Mouse (Mus musculus) limb, embryonic 10.5 days (tissue): ENCODE results near the gene Nos2. TPM values are rescaled to one million over a fixed set of nuclear protein-coding genes. Genes with fewer than 3 reads are reported as not detected.

ENCODE experiments used
- DNase-seq: peaks from one replicate; pipeline ENCODE4 v3.0.0-alpha.2; 2017; ENCODE audit warnings: low spot score
- H3K27ac ChIP-seq: fragments of 300-500 bp; sonication (generic); 2 replicates; pipeline ENCODE4 v1.5.1; 2016; ENCODE audit warnings: mild to moderate bottlenecking
- H3K27me3 ChIP-seq: fragments of 300-500 bp; sonication (generic); 2 replicates; pipeline ENCODE4 v1.6.1; 2016; ENCODE audit warnings: low read depth, mild to moderate bottlenecking; ENCODE audit not compliant: poor library complexity, severe bottlenecking
- H3K36me3 ChIP-seq: fragments of 300-500 bp; sonication (generic); 2 replicates; pipeline ENCODE4 v1.6.1; 2016; ENCODE audit warnings: mild to moderate bottlenecking, moderate library complexity
- H3K4me1 ChIP-seq: fragments of 300-500 bp; sonication (generic); 2 replicates; pipeline ENCODE4 v1.6.1; 2016
- H3K4me3 ChIP-seq: fragments of 300-500 bp; sonication (generic); 2 replicates; pipeline ENCODE4 v1.5.1; 2016; ENCODE audit warnings: mild to moderate bottlenecking, moderate library complexity
- H3K9me3 ChIP-seq: fragments of 300-500 bp; sonication (generic); replicated peaks from 2 replicates; pipeline ENCODE4 v1.6.1; 2016; ENCODE audit warnings: mild to moderate bottlenecking
- WGBS: fragments of 180-500 bp; shearing (Covaris S2); methylation state at CpG from one replicate; pipeline ENCODE4 v1.1.7; 2016; 5-methylcytosine and 5-hydroxymethylcytosine counted together
- polyA plus RNA-seq: library from polyadenylated mRNA; unstranded; fragments of >200 nt; fragmentation: Nextera tagmentation; extraction: Ambion mirVana; gene quantifications from 2 replicates; pipeline ENCODE4 v1.2.1, GENCODE M21; 2016

The Nos2 gene
- polyA plus RNA-seq, 1 experiment from 2014 or later = 1.4 TPM

DNA sequence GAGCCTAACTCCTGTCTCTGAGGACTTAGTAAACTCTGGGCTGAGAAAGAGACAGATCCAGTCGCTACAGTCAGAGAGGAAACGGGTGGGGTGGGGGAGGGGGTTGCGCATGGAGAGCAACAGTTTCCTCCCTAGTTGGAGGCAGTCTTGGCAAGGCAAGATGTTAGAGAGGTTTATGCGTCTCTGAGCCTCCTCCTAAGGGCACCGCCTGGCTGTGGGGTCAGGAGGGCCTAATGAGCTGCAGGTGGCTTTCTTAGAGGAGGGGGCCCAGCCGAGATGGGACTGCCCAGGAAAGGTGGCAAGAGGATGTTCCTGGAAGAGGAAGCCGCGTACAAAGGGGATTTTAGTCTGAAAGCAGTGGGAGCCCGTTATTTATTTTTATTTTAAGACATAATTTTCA is 3.5 kb downstream of the Nos2 start:
- H3K27ac ChIP-seq = no peak overlapping the region
- WGBS = 6% methylated on average over 9 of the region's 9 CpGs
- no peaks in the 10 kb centered on the region for H3K9me3 ChIP-seq
- no peaks in the 10 kb centered on the region for H3K36me3 ChIP-seq
- H3K4me1 ChIP-seq = peaks cover 26% of the 10 kb centered on the region
- H3K4me3 ChIP-seq = peak overlapping the region; percentile 22; the same call in 1 of the 2 replicates
- peak; percentile 54 for DNase-seq
- H3K27me3 ChIP-seq = peaks cover 42% of the 10 kb centered on the region

- WGBS = under 1% methylated on average over 37 of the region's 37 CpGs
Measured at GRCm38 (mm10) chr11:78924916-78925315, 4.3 kb downstream of the Nos2 start.

GRCm38 (mm10) chr11:78929345-78929744 is 8.8 kb downstream of the Nos2 start:
- DNase-seq = no peak

More at GRCm38 (mm10) chr11:78924916-78925315, 4.3 kb downstream of the Nos2 start:
- H3K9me3 ChIP-seq = no peaks in the 10 kb centered on the region
- H3K27me3 ChIP-seq = peaks cover 42% of the 10 kb centered on the region
- H3K4me1 ChIP-seq = peaks cover 26% of the 10 kb centered on the region
- peak; percentile 67 for DNase-seq
- no peaks in the 10 kb centered on the region for H3K36me3 ChIP-seq
- peak overlapping the region; percentile 67 for H3K27ac ChIP-seq
- H3K4me3 ChIP-seq = peak overlapping the region; percentile 52

GRCm38 (mm10) chr11:78934307-78934706 is 13.7 kb downstream of the Nos2 start:
- Histone ChIP-seq H3K4me1 (peaks cover 7% of the 10 kb centered on the region; the same call in 1 of the 2 replicates), H3K27me3 (no peaks in the 10 kb centered on the region), H3K4me3 (no peak overlapping the region), H3K27ac (no peak overlapping the region), H3K36me3 (no peaks in the 10 kb centered on the region), H3K9me3 (no peaks in the 10 kb centered on the region)
- no peak for DNase-seq
- 89% methylated on average over 7 of the region's 7 CpGs for WGBS

More at GRCm38 (mm10) chr11:78929345-78929744, 8.8 kb downstream of the Nos2 start:
- H3K4me3 ChIP-seq = no peak overlapping the region
- WGBS = 92% methylated on average over 5 of the region's 5 CpGs
- H3K27ac ChIP-seq = no peak overlapping the region
- no peaks in the 10 kb centered on the region for H3K36me3 ChIP-seq
- no peaks in the 10 kb centered on the region for H3K9me3 ChIP-seq
- H3K4me1 ChIP-seq = peaks cover 19% of the 10 kb centered on the region
- peaks cover 28% of the 10 kb centered on the region for H3K27me3 ChIP-seq

DNA sequence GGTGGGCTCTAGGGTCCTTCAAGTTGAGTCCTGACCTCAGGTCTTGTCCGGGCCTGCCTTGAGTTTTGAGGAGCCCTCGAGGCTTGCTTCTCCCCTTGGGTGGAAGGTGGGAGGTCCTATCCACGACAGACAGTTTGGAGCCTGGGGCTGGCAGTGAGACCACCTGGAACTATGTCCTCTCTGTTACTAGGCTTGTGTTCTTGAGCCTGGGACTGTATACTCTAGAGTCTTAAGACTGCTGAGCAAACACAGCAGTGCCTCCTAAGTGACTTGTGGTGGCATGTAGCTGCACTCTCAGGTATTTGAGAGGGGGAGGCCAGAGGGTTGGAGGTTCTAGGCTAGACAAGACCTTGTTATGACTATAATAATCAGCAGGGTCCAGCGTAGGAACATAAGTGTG is 14.1 kb downstream of the Nos2 start:
- no peak for DNase-seq
- H3K4me3 ChIP-seq = no peak overlapping the region
- H3K4me1 ChIP-seq = peaks cover 7% of the 10 kb centered on the region; the same call in 1 of the 2 replicates
- no peak overlapping the region for H3K27ac ChIP-seq
- H3K27me3 ChIP-seq = no peaks in the 10 kb centered on the region
- 84% methylated on average over 4 of the region's 4 CpGs for WGBS
- no peaks in the 10 kb centered on the region for H3K9me3 ChIP-seq
- H3K36me3 ChIP-seq = no peaks in the 10 kb centered on the region

DNA sequence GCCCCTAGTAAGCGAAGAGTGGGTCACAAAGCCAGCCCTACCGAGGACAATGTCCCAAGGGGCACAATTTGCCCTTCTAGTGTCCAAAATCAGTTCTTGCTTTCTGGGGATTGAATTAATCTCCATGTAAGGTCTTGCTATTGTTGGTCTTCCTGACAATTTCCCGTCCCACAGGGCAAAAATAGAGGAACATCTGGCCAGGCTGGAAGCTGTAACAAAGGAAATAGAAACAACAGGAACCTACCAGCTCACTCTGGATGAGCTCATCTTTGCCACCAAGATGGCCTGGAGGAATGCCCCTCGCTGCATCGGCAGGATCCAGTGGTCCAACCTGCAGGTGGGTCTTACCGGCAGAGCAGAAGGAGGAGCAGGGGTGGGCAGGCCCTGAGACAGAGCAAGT is 14.6 kb downstream of the Nos2 start:
- H3K4me3 ChIP-seq = no peak overlapping the region
- no peak for DNase-seq
- WGBS = 86% methylated on average over 6 of the region's 6 CpGs
- no peaks in the 10 kb centered on the region for H3K36me3 ChIP-seq
- no peaks in the 10 kb centered on the region for H3K27me3 ChIP-seq
- H3K4me1 ChIP-seq = peaks cover 7% of the 10 kb centered on the region; the same call in 1 of the 2 replicates
- no peaks in the 10 kb centered on the region for H3K9me3 ChIP-seq
- H3K27ac ChIP-seq = no peak overlapping the region

DNA sequence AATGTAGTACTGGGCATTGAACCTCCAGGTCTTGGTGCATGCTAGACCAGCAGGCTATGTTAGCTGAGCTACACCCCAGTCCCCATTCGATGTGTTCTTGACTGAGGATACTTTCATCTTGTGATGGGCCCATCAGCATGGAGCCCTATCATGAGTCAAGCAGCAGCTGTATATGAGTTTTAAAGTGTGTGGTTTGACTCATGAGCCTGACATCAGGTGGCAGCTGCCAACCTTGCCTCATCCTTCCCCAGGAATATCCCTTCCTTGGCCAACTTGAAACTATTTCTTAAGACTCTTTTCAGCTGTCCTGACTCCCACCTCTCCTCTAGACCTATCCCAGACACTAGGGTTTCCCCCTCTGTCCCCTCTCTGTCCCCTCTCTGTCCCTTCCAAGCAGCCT is 22.5 kb downstream of the Nos2 start:
- no peaks in the 10 kb centered on the region for H3K9me3 ChIP-seq
- no peaks in the 10 kb centered on the region for H3K4me1 ChIP-seq
- no peak for DNase-seq
- H3K27ac ChIP-seq = no peak overlapping the region
- H3K27me3 ChIP-seq = no peaks in the 10 kb centered on the region
- H3K36me3 ChIP-seq = no peaks in the 10 kb centered on the region
- H3K4me3 ChIP-seq = no peak overlapping the region
- WGBS = 85% methylated on average over 1 of the region's 1 CpGs

- Histone ChIP-seq H3K36me3 (no peaks in the 10 kb centered on the region), H3K27ac (no peak overlapping the region), H3K9me3 (no peaks in the 10 kb centered on the region), H3K27me3 (peaks cover 24% of the 10 kb centered on the region), H3K4me3 (no peak overlapping the region), H3K4me1 (peaks cover 5% of the 10 kb centered on the region)
- 91% methylated on average over 8 of the region's 8 CpGs for WGBS
- no peak for DNase-seq
Measured at GRCm38 (mm10) chr11:78950365-78950764, 29.8 kb downstream of the Nos2 start.

- 9% methylated on average over 17 of the region's 17 CpGs for WGBS
Measured at GRCm38 (mm10) chr11:78952467-78952866, 31.9 kb downstream of the Nos2 start.

GRCm38 (mm10) chr11:78956260-78956659 is 35.7 kb downstream of the Nos2 start:
- no peak overlapping the region for H3K27ac ChIP-seq
- H3K36me3 ChIP-seq = no peaks in the 10 kb centered on the region
- H3K9me3 ChIP-seq = no peaks in the 10 kb centered on the region
- H3K27me3 ChIP-seq = peaks cover 29% of the 10 kb centered on the region
- no peak overlapping the region for H3K4me3 ChIP-seq
- H3K4me1 ChIP-seq = peaks cover 5% of the 10 kb centered on the region
- peak; percentile 86 for DNase-seq
- 9% methylated on average over 7 of the region's 7 CpGs for WGBS

More at GRCm38 (mm10) chr11:78952467-78952866, 31.9 kb downstream of the Nos2 start:
- H3K36me3 ChIP-seq = no peaks in the 10 kb centered on the region
- no peak overlapping the region for H3K27ac ChIP-seq
- no peaks in the 10 kb centered on the region for H3K9me3 ChIP-seq
- peaks cover 29% of the 10 kb centered on the region for H3K27me3 ChIP-seq
- peak overlapping the region; percentile 10; the same call in 1 of the 2 replicates for H3K4me3 ChIP-seq
- peak; percentile 83 for DNase-seq
- H3K4me1 ChIP-seq = peaks cover 5% of the 10 kb centered on the region

DNA sequence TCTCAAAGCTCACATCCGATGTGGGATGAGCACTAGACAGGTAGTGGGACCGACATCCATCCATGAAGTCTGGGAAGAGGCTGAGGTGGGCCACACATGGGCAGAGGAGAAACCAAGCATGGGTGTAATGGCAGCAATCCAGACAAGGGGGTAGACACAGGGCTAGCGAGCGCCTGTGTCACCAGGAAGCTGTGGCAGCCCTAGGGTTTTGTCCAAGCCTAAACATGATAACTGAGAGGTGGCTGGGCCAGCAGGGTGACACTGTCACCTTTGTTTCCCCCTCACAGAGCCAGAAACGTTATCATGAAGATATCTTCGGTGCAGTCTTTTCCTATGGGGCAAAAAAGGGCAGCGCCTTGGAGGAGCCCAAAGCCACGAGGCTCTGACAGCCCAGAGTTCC is 38.8 kb downstream of the Nos2 start:
- Histone ChIP-seq H3K4me1 (no peaks in the 10 kb centered on the region), H3K9me3 (no peaks in the 10 kb centered on the region), H3K4me3 (no peak overlapping the region), H3K27me3 (peaks cover 4% of the 10 kb centered on the region; the same call in 1 of the 2 replicates), H3K36me3 (no peaks in the 10 kb centered on the region), H3K27ac (no peak overlapping the region)
- DNase-seq = no peak
- WGBS = 78% methylated on average over 8 of the region's 8 CpGs

GRCm38 (mm10) chr11:78959841-78960520 is 39.4 kb downstream of the Nos2 start:
- Histone ChIP-seq H3K9me3 (no peaks in the 10 kb centered on the region), H3K27ac (no peak overlapping the region)
- WGBS = 65% methylated on average over 5 of the region's 5 CpGs

GRCm38 (mm10) chr11:78961221-78961620 is 40.6 kb downstream of the Nos2 start:
- H3K4me3 ChIP-seq = no peak overlapping the region
- WGBS = 67% methylated on average over 5 of the region's 5 CpGs
- no peak overlapping the region for H3K27ac ChIP-seq
- no peaks in the 10 kb centered on the region for H3K4me1 ChIP-seq
- no peak for DNase-seq
- H3K36me3 ChIP-seq = no peaks in the 10 kb centered on the region
- H3K9me3 ChIP-seq = no peaks in the 10 kb centered on the region
- H3K27me3 ChIP-seq = peaks cover 4% of the 10 kb centered on the region; the same call in 1 of the 2 replicates

More at GRCm38 (mm10) chr11:78959841-78960520, 39.4 kb downstream of the Nos2 start:
- no peak for DNase-seq
- no peak overlapping the region for H3K4me3 ChIP-seq
- no peaks in the 10 kb centered on the region for H3K36me3 ChIP-seq
- H3K27me3 ChIP-seq = peaks cover 4% of the 10 kb centered on the region; the same call in 1 of the 2 replicates
- no peaks in the 10 kb centered on the region for H3K4me1 ChIP-seq
